Mouse (Mus musculus): ENCODE measurements around the gene Polr3c.
"Not testable (repeated sequence)": the region's sequence is repeated elsewhere in the genome, so short reads cannot be mapped to it uniquely, and the experiment has no call there.

Polr3c gene

DNA sequence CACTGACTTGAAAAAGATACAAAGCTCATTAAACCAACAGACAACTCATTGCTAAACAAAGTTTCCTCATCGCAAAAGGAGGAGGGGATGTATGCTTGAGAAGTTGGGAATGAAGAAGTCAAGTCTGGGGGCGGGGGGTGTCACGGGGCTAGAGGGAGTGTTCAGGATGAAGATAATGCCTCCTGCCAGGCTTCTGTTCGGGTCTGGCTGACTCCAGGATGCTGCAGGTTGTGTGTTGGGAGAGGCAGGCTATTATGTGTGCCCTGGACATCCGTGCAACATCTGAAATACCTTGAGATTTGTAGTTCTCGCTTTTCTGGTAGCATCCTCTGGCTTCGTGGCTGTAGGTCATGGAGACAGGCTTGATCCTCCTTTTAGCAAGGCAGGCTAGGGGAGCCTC lies 49.0 kb downstream of the Polr3c start:
- DNase-seq (ENCODE audit: low spot score in 2 of 2) = no peak

GRCm38 (mm10) chr3:96675690-96676089 lies 51.7 kb downstream of the Polr3c start:
- DNase-seq (ENCODE audit: low spot score in 2 of 2) = no peak

- DNase-seq (ENCODE audit: low spot score in 2 of 2) = no peak
Observed at GRCm38 (mm10) chr3:96675171-96675570, 52.3 kb downstream of the Polr3c start.

DNA sequence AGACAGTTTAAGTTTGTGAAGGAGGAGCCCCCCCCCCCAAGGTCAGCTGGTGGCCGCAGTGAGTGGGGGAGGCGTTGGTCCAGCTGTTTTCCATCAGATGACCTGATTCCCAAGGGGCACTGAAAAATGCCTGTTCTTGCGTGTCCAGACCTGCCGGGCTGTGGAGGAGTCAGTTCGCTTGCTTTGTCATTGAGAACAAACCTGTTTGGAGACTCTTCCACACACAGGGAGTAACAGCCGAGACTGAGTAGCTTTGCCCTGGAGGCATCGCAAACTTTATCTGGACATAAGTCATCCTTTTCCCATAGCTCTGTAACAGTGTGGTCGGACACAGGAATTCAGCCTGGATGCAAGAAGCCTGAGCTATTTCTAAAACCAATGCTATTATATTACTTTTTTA lies 53.0 kb downstream of the Polr3c start:
- no peak for DNase-seq (ENCODE audit: low spot score in 2 of 2)

- no peak for DNase-seq (ENCODE audit: low spot score in 2 of 2)
Observed at GRCm38 (mm10) chr3:96673514-96673913, 53.9 kb downstream of the Polr3c start.

DNA sequence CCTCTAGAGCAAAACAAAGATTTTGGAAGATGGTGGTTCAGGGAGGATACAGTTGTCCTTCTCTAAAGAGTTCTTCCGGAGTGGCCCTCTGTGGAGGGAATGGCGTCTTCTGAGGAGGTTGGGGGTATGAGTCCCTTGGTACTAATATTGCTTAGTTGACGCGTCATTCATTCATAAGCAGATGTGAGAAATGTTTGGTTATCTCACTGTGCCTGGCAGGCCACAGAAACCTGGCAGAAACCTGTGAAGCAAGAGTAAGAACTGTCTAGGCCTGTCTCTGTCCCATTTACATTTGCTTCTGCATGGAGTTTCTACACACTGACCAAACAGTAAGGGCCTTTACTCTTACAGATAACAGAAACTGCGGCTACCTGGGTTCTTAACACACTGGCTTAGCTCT lies 55.9 kb downstream of the Polr3c start:
- DNase-seq (ENCODE audit: low spot score in 2 of 2) = no peak

GRCm38 (mm10) chr3:96669727-96670468 lies 57.5 kb downstream of the Polr3c start, which contains the start of gene Ankrd35:
Ankrd35 (plus strand) TSS chr3:96670131.
- DNase-seq (ENCODE audit: low spot score in 2 of 2) = peak; percentile 52 to 68

DNA sequence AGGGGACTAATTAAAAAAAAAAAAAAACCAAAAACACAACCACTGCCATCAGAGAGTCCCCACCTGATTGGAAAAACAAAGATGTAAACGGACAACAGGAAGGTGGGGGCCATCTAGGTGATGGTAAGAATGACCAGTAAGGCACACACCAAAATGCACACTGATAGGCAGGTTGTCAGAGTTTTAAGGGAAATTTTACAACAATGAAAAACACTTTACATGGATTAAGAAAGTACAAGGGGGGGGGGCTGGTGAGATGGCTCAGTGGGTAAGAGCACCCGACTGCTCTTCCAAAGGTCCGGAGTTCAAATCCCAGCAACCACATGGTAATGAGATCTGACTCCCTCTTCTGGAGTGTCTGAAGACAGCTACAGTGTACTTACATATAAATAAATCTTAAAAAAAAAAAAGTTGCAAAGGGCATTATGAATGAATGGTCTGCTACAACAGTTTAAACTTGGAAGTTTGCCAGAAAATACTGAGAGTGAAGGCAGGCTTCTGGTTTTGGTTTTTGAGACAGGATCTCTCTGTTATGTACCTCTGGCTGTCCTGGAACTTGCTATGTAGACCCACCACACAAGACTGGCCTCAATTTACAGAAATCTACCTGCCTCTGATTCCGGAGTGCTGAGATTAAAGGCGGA lies 58.9 kb downstream of the Polr3c start:
- no peak for DNase-seq (ENCODE audit: low spot score in 2 of 2)

GRCm38 (mm10) chr3:96667316-96667715 lies 60.1 kb downstream of the Polr3c start:
- no peak for DNase-seq (ENCODE audit: low spot score in 2 of 2)

DNA sequence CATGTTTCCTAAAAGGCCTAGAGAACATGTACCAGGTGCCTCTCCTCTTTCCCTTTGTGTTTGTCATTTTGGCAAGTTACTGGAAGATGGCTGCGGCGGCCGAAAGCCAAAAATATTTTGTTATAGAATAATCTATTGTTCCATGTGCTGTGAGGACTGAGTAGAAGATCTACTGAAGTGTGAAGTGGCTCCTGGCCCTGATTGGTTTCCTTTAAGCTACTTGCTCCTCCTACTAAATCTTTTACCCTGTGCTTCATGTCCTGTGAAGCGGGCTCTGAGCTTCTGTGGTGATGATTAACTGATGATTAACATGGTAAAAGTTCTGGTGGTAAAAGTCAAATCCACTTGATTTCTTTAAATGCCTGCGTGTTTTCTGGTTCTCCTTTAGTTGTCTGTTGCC lies 60.5 kb downstream of the Polr3c start:
- no peak for DNase-seq (ENCODE audit: low spot score in 2 of 2)

GRCm38 (mm10) chr3:96665732-96666363 lies 61.6 kb downstream of the Polr3c start:
- not testable (repeated sequence) for DNase-seq (ENCODE audit: low spot score in 2 of 2)

DNA sequence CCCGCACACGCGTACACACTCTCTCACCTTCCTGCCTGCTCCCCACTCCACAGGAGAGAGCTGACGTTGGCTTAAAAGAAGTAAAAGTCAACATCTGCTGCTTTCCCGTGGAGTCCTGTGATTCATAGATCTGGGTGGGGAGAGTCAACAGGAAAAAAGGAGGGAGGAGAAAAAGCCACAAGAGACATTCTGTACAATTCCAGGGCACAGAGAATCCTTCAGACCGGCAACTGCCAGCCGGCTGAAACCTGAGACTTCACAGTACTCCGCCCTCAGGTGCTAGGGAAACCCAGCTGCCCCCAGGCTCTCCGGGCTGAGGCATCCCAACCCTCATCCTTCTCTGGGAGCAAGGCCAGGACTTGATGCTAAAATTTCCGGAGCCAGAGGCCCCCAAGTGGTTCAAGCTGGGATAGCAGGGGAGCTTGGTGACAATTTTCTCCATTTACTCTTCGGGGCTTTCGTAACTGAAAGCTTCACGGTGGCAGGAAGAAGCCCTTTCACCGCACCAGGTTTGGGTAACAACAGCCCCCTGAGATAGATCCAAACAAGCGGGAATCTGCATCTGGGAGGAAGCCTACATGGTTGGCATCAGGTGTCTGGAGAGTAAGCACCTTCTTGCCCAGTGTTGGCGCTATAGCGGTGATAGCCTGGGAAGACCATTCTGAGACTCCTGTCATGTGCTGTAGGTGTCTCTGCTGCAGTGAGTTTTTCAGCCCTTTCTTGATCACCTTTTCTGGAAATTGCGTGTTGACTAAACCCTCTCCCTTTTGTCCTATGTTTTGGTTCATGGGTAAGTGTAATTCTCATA lies 63.8 kb downstream of the Polr3c start:
- DNase-seq (ENCODE audit: low spot score in 2 of 2) = peak; percentile 75 to 81

- DNase-seq (ENCODE audit: low spot score in 2 of 2) = no peak
Observed at GRCm38 (mm10) chr3:96662731-96663316, 64.6 kb downstream of the Polr3c start.

All from right cerebral cortex, postnatal 36 days (tissue).